Mouse (Mus musculus): ENCODE measurements around the gene Olfr706.

DNA sequence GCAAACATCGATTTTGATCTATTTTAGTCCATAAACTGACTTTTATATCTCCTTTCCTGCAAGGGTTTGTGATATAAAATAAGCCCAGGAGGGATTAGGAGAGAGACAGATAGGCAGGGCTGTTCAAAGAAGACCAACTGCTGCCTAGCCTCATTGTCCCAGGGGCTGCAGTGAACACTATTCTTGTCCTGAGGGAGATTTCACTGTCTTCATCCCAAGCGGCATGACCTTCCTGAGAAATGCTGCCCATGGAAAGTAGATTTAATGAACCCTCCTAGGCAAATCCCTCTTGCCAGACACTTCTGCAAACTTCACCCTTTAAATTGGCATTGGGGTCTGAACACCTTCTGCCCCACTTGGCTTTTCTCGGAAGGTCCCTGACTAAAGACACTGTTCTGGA, 11.2 kb downstream of the Olfr706 start, which contains the start of gene Olfr705:
- TF ChIP-seq CTCF (conservative IDR thresholded peaks at IDR 0.05; ENCODE audit: low read length) (no peak), NANOG (IDR thresholded peaks at IDR 0.05; ENCODE audit: borderline replicate concordance, low read length) (no peak), POU5F1 (IDR thresholded peaks at IDR 0.05; ENCODE audit: borderline replicate concordance, low read length) (no peak)
